Mouse (Mus musculus) brain, adult 10 weeks (tissue): ENCODE measurements around the gene Src. TPM values are rescaled to one million over a fixed set of nuclear protein-coding genes. Genes with fewer than 3 reads are reported as not detected.

Experiments used
- polyA plus RNA-seq: library from polyadenylated mRNA; stranded (reverse); fragments of 350-450 nt; fragmentation: Illumina TruSeq; extraction: RNeasy Lipid Tissue Mini Kit (QIAGEN cat#74804); gene quantifications from one replicate; pipeline ENCODE4 v1.2.3, GENCODE M21; 2015; ENCODE audit warnings: low read depth, low replicate concordance

Gene Src
- 56.0 TPM for polyA plus RNA-seq

DNA sequence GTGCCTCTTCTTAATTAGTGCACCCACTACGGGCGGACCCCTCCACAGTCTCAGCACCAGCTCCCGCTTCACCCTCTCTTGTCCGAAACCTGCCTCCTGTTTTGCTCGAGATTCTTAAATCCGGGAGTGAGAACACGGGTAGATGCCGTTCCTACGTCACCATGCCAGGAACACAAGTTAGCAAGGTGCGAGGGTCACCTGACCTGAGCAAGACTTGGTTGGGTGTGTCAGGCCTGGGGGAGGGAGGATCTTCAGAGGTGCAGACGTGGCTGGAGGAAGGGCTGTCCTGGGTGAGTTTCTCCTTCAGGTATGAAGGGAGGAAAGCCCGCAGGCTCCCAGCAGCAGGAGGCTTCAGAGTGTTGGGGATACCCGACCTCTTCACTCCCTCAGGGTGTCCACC lies at the start of gene Src:
TSS of gene Src (plus strand) at position 239 of the 400 bp plus-strand sequence.

Other genes starting within 250 kb of the Src start
- 1.7 TPM for gene Rbl1, start 213.9 kb upstream of the Src start, polyA plus RNA-seq
- 113 TPM for gene Rpn2, start 139.4 kb upstream of the Src start, polyA plus RNA-seq
- gene Mroh8, start 138.9 kb upstream of the Src start, polyA plus RNA-seq = 0.37 TPM
- 1.3 TPM for gene Ghrh, start 70.9 kb upstream of the Src start, polyA plus RNA-seq
- 82.5 TPM for gene Manbal, start 50.9 kb upstream of the Src start, polyA plus RNA-seq
- 327 TPM for gene Nnat, start 141.6 kb downstream of the Src start, polyA plus RNA-seq
- 99.9 TPM for gene Blcap, start 152.8 kb downstream of the Src start, polyA plus RNA-seq